Mouse (Mus musculus) midbrain, embryonic 12.5 days (tissue): ENCODE data around the gene Dazap1. TPM values are rescaled to one million over a fixed set of nuclear protein-coding genes. Genes with fewer than 3 reads are reported as not detected.

Source experiments
- ATAC-seq: fragments of 200-750 bp; cut with Nextera tagmentation; 2 replicates; pipeline ENCODE4 v1.8.0; 2017; ENCODE audit warnings: low read depth, moderate TSS enrichment, moderate library complexity; ENCODE audit not compliant: low FRiP score
- H3K27ac ChIP-seq: fragments of 300-500 bp; sonication (generic); replicated peaks from 2 replicates; pipeline ENCODE4 v1.5.1; 2016; ENCODE audit warnings: mild to moderate bottlenecking
- H3K27me3 ChIP-seq: fragments of 300-500 bp; sonication (generic); 2 replicates; pipeline ENCODE4 v1.6.1; 2016; ENCODE audit warnings: mild to moderate bottlenecking
- H3K36me3 ChIP-seq: fragments of 300-500 bp; sonication (generic); 2 replicates; pipeline ENCODE4 v1.6.1; 2016
- H3K4me1 ChIP-seq: fragments of 300-500 bp; sonication (generic); 2 replicates; pipeline ENCODE4 v1.6.1; 2016
- H3K4me2 ChIP-seq: fragments of 300-500 bp; sonication (generic); replicated peaks from 2 replicates; pipeline ENCODE4 v1.6.1; 2016; ENCODE audit warnings: mild to moderate bottlenecking, moderate library complexity
- H3K4me3 ChIP-seq: fragments of 300-500 bp; sonication (generic); 2 replicates; pipeline ENCODE4 v1.5.1; 2016; ENCODE audit warnings: mild to moderate bottlenecking
- H3K9ac ChIP-seq: fragments of 300-500 bp; sonication (generic); replicated peaks from 2 replicates; pipeline ENCODE4 v1.6.1; 2016; ENCODE audit warnings: mild to moderate bottlenecking, moderate library complexity
- H3K9me3 ChIP-seq: fragments of 300-500 bp; sonication (generic); 2 replicates; pipeline ENCODE4 v1.6.1; 2016; ENCODE audit warnings: mild to moderate bottlenecking
- WGBS: fragments of 180-500 bp; shearing (Covaris S2); methylation state at CpG from one replicate; pipeline ENCODE4 v1.1.7; 2016; 5-methylcytosine and 5-hydroxymethylcytosine counted together
- polyA plus RNA-seq: library from polyadenylated mRNA; unstranded; fragments of >200 nt; fragmentation: Nextera tagmentation; extraction: Ambion mirVana; gene quantifications from 2 replicates; pipeline ENCODE4 v1.2.1, GENCODE M21; 2016

Gene Dazap1
- polyA plus RNA-seq, 1 experiment from 2014 or later, result 61.2 TPM

GRCm38 (mm10) chr10:80294788-80295303, 33.6 kb downstream of the Dazap1 start:
- Histone ChIP-seq H3K9me3 (no peaks in the 10 kb centered on the region), H3K27me3 (no peaks in the 10 kb centered on the region; the same call in none of the 2 replicates), H3K4me1 (peaks cover 71% of the 10 kb centered on the region), H3K36me3 (peaks cover 19% of the 10 kb centered on the region), H3K9ac (no peak overlapping the region; the same call in 1 of the 2 replicates), H3K27ac (peak overlapping the region; percentile 98; the same call in 1 of the 2 replicates), H3K4me3 (no peak overlapping the region), H3K4me2 (peak overlapping the region; percentile 1; the same call in 1 of the 2 replicates)
- ATAC-seq, result no peak
- 52% methylated on average over 7 of the region's 7 CpGs for WGBS

DNA sequence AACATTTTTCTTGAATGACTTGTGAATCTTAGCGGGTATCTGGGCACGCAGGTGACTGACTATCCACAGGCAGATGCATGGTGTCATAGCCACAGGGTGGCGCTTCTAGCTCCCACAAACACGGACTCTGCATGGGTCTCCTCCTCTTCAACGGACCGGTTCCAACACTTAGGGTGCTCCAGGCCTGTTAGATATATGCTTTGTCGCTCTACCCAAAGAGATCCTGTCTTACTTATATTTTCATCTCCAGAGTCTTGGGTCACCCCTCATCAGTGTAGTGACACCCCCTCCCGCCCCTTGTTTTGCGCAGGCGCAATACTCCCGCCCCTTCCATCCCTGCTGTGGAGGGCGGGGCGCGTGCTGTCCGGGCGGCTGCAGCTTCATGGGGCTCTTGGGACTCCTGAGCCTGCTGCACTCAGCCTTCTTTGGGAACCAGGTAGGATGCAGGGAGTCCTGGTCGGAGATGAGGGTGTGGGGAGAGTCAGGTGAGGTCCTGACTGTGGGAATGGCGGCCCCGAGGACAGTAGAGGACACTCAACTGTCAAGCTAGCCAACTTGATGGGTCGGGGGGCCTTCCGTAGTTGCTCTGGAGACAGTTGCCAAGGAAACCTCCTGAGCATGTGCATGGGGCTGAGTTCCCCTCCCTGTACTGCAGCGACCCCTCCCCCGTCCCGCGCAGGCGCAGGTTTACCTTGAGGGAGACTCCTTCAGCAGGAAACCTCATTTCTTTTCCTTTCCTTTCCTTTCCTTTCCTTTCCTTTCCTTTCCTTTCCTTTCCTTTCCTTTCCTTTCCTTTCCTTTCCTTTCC, 34.5 kb downstream of the Dazap1 start, which contains the start of gene Apc2:
Apc2 (plus strand) TSS at position 360 of the 808 bp plus-strand sequence.
- peaks cover 80% of the 10 kb centered on the region for H3K4me1 ChIP-seq
- 1% methylated on average over 26 of the region's 26 CpGs for whole genome bisulfite sequencing

DNA sequence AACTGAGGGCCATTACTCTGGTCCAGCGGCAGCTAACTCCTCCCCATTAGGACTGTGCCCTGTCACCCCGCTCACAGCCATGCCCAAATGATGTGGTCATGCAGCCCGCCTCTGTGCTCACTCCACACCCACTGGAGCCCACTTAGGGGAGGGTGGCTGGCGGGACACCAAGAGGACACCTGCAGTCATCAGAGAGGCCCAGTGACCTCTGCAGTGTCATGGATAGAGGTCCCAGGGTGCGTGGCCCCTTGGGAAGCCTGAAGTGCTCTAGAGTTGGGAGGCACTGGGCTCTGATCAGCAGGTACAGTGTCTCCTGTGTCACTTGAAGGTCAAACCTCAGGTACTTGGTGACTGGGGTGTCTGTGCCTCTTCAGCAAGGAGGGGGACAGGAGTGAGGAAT, 35.5 kb downstream of the Dazap1 start:
- Histone ChIP-seq H3K27ac (peak overlapping the region; percentile 98), H3K27me3 (no peaks in the 10 kb centered on the region; the same call in none of the 2 replicates), H3K9me3 (no peaks in the 10 kb centered on the region), H3K9ac (peak overlapping the region; percentile 49), H3K4me1 (peaks cover 86% of the 10 kb centered on the region), H3K4me3 (peak overlapping the region; percentile 43), H3K4me2 (peak overlapping the region; percentile 79), H3K36me3 (peaks cover 19% of the 10 kb centered on the region)
- 74% methylated on average over 5 of the region's 5 CpGs for WGBS
- ATAC-seq, result no peak

More for the DNA sequence above, 34.5 kb downstream of the Dazap1 start, which contains the start of gene Apc2:
- Histone ChIP-seq H3K27me3 (no peaks in the 10 kb centered on the region; the same call in none of the 2 replicates), H3K4me2 (peak within 1 kb of the TSS; percentile 79), H3K27ac (peak within 1 kb of the TSS; percentile 98), H3K9ac (peak within 1 kb of the TSS; percentile 49), H3K4me3 (peak within 1 kb of the TSS; percentile 43), H3K36me3 (peaks cover 19% of the 10 kb centered on the region), H3K9me3 (no peaks in the 10 kb centered on the region)
- ATAC-seq, result peak; percentile 48

- no peaks in the 10 kb centered on the region for H3K9me3 ChIP-seq
- WGBS, result 76% methylated on average over 8 of the region's 8 CpGs
- H3K27me3 ChIP-seq, result no peaks in the 10 kb centered on the region; the same call in none of the 2 replicates
- H3K4me1 ChIP-seq, result peaks cover 91% of the 10 kb centered on the region
- H3K4me3 ChIP-seq, result 0 out of 2 replicates have a peak overlapping the region, but pooled peaks have one; percentile 43
- peaks cover 28% of the 10 kb centered on the region for H3K36me3 ChIP-seq
- H3K9ac ChIP-seq, result peak overlapping the region; percentile 98
- peak overlapping the region; percentile 98 for H3K27ac ChIP-seq
- peak overlapping the region; percentile 79 for H3K4me2 ChIP-seq
- no peak for ATAC-seq
These were observed 36.3 kb downstream of the Dazap1 start for GRCm38 (mm10) chr10:80297526-80298133.

GRCm38 (mm10) chr10:80298571-80299281, 37.4 kb downstream of the Dazap1 start:
- H3K4me3 ChIP-seq, result peak overlapping the region; percentile 78
- H3K9me3 ChIP-seq, result no peaks in the 10 kb centered on the region
- H3K27me3 ChIP-seq, result no peaks in the 10 kb centered on the region; the same call in none of the 2 replicates
- H3K4me1 ChIP-seq, result peaks cover 88% of the 10 kb centered on the region
- 3% methylated on average over 26 of the region's 26 CpGs for WGBS
- H3K9ac ChIP-seq, result peak overlapping the region; percentile 98
- peaks cover 31% of the 10 kb centered on the region for H3K36me3 ChIP-seq
- peak overlapping the region; percentile 79 for H3K4me2 ChIP-seq
- H3K27ac ChIP-seq, result peak overlapping the region; percentile 98
- ATAC-seq, result peak; percentile 80

GRCm38 (mm10) chr10:80299301-80299700, 38.0 kb downstream of the Dazap1 start:
- WGBS, result 3% methylated on average over 15 of the region's 15 CpGs
- H3K27me3 ChIP-seq, result no peaks in the 10 kb centered on the region; the same call in none of the 2 replicates
- H3K4me2 ChIP-seq, result peak overlapping the region; percentile 79
- H3K36me3 ChIP-seq, result peaks cover 31% of the 10 kb centered on the region
- peak overlapping the region; percentile 98 for H3K9ac ChIP-seq
- peak overlapping the region; percentile 98 for H3K27ac ChIP-seq
- no peak; the same call in 1 of the 2 replicates for ATAC-seq
- no peaks in the 10 kb centered on the region for H3K9me3 ChIP-seq
- H3K4me3 ChIP-seq, result peak overlapping the region; percentile 78
- H3K4me1 ChIP-seq, result peaks cover 83% of the 10 kb centered on the region

GRCm38 (mm10) chr10:80299824-80300223, 38.5 kb downstream of the Dazap1 start:
- H3K36me3 ChIP-seq, result peaks cover 31% of the 10 kb centered on the region
- peak overlapping the region; percentile 98 for H3K9ac ChIP-seq
- peak overlapping the region; percentile 79 for H3K4me2 ChIP-seq
- no peaks in the 10 kb centered on the region for H3K9me3 ChIP-seq
- peak overlapping the region; percentile 98 for H3K27ac ChIP-seq
- 51% methylated on average over 10 of the region's 10 CpGs for WGBS
- no peaks in the 10 kb centered on the region; the same call in none of the 2 replicates for H3K27me3 ChIP-seq
- H3K4me3 ChIP-seq, result peak overlapping the region; percentile 78
- H3K4me1 ChIP-seq, result peaks cover 83% of the 10 kb centered on the region
- no peak for ATAC-seq

GRCm38 (mm10) chr10:80300672-80301181, 39.4 kb downstream of the Dazap1 start:
- H3K9ac ChIP-seq, result peak overlapping the region; percentile 98
- H3K4me3 ChIP-seq, result peak overlapping the region; percentile 78
- WGBS, result 8% methylated on average over 11 of the region's 11 CpGs
- peaks cover 75% of the 10 kb centered on the region for H3K4me1 ChIP-seq
- peak overlapping the region; percentile 98 for H3K27ac ChIP-seq
- no peaks in the 10 kb centered on the region for H3K9me3 ChIP-seq
- peak; percentile 70 for ATAC-seq
- peak overlapping the region; percentile 79 for H3K4me2 ChIP-seq
- H3K27me3 ChIP-seq, result no peaks in the 10 kb centered on the region; the same call in none of the 2 replicates
- peaks cover 36% of the 10 kb centered on the region for H3K36me3 ChIP-seq

GRCm38 (mm10) chr10:80301256-80302081, 40.2 kb downstream of the Dazap1 start:
- Histone ChIP-seq H3K36me3 (peaks cover 44% of the 10 kb centered on the region), H3K4me2 (peak overlapping the region; percentile 79), H3K27ac (peak overlapping the region; percentile 98), H3K9ac (peak overlapping the region; percentile 78), H3K9me3 (no peaks in the 10 kb centered on the region), H3K4me3 (peak overlapping the region; percentile 78), H3K27me3 (no peaks in the 10 kb centered on the region; the same call in none of the 2 replicates), H3K4me1 (peaks cover 69% of the 10 kb centered on the region)
- 67% methylated on average over 9 of the region's 10 CpGs for WGBS
- ATAC-seq, result no peak; the same call in 1 of the 2 replicates

DNA sequence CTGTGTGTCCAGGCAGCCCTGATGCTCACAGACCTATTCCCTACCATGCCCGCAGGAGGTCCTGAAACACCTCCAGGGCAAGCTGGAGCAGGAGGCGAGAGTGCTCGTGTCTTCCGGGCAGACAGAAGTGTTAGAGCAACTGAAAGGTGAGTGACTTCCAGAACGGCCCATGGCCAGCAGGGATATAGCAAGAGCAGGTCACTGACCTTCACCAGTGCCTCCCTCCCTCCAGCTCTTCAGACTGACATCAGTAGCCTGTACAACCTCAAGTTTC, 40.7 kb downstream of the Dazap1 start:
- H3K4me2 ChIP-seq, result peak overlapping the region; percentile 79
- H3K36me3 ChIP-seq, result peaks cover 49% of the 10 kb centered on the region
- WGBS, result 51% methylated on average over 5 of the region's 5 CpGs
- peak overlapping the region; percentile 32; the same call in 1 of the 2 replicates for H3K27ac ChIP-seq
- ATAC-seq, result no peak
- peak overlapping the region; percentile 78 for H3K4me3 ChIP-seq
- no peaks in the 10 kb centered on the region; the same call in 1 of the 2 replicates for H3K27me3 ChIP-seq
- H3K9me3 ChIP-seq, result no peaks in the 10 kb centered on the region
- peak overlapping the region; percentile 78 for H3K9ac ChIP-seq
- H3K4me1 ChIP-seq, result peaks cover 64% of the 10 kb centered on the region
